8 mouse cellular contexts compared by ENCODE assay signal in genomic region chr16:31235457-31236310, GRCm38 (mm10). TPM values are rescaled to one million over a fixed set of nuclear protein-coding genes. Genes with fewer than 3 reads are reported as not detected.
DNase-seq lines count a peak whose midpoint lies in the region; ATAC-seq and TF ChIP-seq lines count a peak whose summit lies in the region.

No protein-coding gene starts in this region.

- no peak overlapping the region for H3K27ac ChIP-seq in forebrain, embryonic 11.5 days (ENCODE audit: low read depth, low read length)
- no peak overlapping the region for H3K27ac ChIP-seq in forebrain, embryonic 16.5 days (ENCODE audit: low read length)
- no peak overlapping the region for H3K27ac ChIP-seq in midbrain, postnatal 0 days (ENCODE audit: low read depth, low read length)

- ATAC-seq in forebrain, embryonic 11.5 days (replicated peaks; ENCODE audit: low FRiP score), result no peak
- no peak for ATAC-seq in forebrain, embryonic 16.5 days
- ATAC-seq in midbrain, postnatal 0 days (ENCODE audit: low FRiP score), result no peak
- ATAC-seq in frontal cortex, adult (ENCODE audit: low TSS enrichment), result no peak

- H3K4me1 ChIP-seq in forebrain, embryonic 11.5 days (replicated peaks; ENCODE audit: control insufficient read depth, insufficient read depth, low read length), result no peaks in the 10 kb centered on the region
- peaks cover 8% of the 10 kb centered on the region for H3K4me1 ChIP-seq in forebrain, embryonic 16.5 days (replicated peaks; ENCODE audit: control insufficient read depth, insufficient read depth, low read length)
- H3K4me1 ChIP-seq in midbrain, postnatal 0 days (ENCODE audit: insufficient read depth, low read length), result no peaks in the 10 kb centered on the region

- peak; percentile 57 for DNase-seq in forebrain, embryonic 11.5 days (ENCODE audit: low spot score)
- peak; percentile 93 for DNase-seq in 416B (ENCODE audit: low read depth)
- DNase-seq in c-Kit-positive CD71-negative TER-119-negative erythroid progenitor cells, embryonic 14.5 days (ENCODE audit: low read depth), result peak; percentile 63
- DNase-seq in induced T-regulatory cell, adult 2 months (ENCODE audit: low read depth), result peak; percentile 52
- peak; percentile 6 for DNase-seq in midbrain, postnatal 0 days (ENCODE audit: low spot score)
- DNase-seq in layer of hippocampus, adult 9-11 months, result no peak

- H3K4me2 ChIP-seq in forebrain, embryonic 11.5 days (ENCODE audit: low read depth, low read length, severe bottlenecking), result no peak overlapping the region
- H3K4me2 ChIP-seq in forebrain, embryonic 16.5 days (ENCODE audit: low read length), result no peak overlapping the region
- no peak overlapping the region for H3K4me2 ChIP-seq in midbrain, postnatal 0 days (ENCODE audit: low read depth, low read length, poor library complexity, severe bottlenecking)

- 37% methylated on average over 18 of the region's 18 CpGs for WGBS in forebrain, embryonic 11.5 days
- WGBS in forebrain, embryonic 16.5 days, result 37% methylated on average over 17 of the region's 18 CpGs
- WGBS in midbrain, postnatal 0 days, result 32% methylated on average over 17 of the region's 18 CpGs

- H3K27me3 ChIP-seq in forebrain, embryonic 11.5 days (ENCODE audit: control insufficient read depth, insufficient read depth, low read length), result no peaks in the 10 kb centered on the region
- H3K27me3 ChIP-seq in forebrain, embryonic 16.5 days (replicated peaks; ENCODE audit: control insufficient read depth, insufficient read depth, low read length), result no peaks in the 10 kb centered on the region
- H3K27me3 ChIP-seq in midbrain, postnatal 0 days (ENCODE audit: insufficient read depth, low read length), result no peaks in the 10 kb centered on the region

- H3K36me3 ChIP-seq in forebrain, embryonic 11.5 days (ENCODE audit: control insufficient read depth, insufficient read depth, low read length), result no peaks in the 10 kb centered on the region
- no peaks in the 10 kb centered on the region for H3K36me3 ChIP-seq in forebrain, embryonic 16.5 days (ENCODE audit: control insufficient read depth, insufficient read depth)
- no peaks in the 10 kb centered on the region for H3K36me3 ChIP-seq in midbrain, postnatal 0 days (ENCODE audit: insufficient read depth, low read length)

- no peak overlapping the region for H3K4me3 ChIP-seq in forebrain, embryonic 11.5 days (ENCODE audit: low read depth, low read length)
- H3K4me3 ChIP-seq in forebrain, embryonic 16.5 days (replicated peaks; ENCODE audit: low read length), result no peak overlapping the region
- no peak overlapping the region for H3K4me3 ChIP-seq in midbrain, postnatal 0 days (ENCODE audit: low read depth, low read length)

- no peak for TF ChIP-seq CTCF in midbrain, postnatal 0 days (IDR thresholded peaks at IDR 0.05)

- no peaks in the 10 kb centered on the region for H3K9me3 ChIP-seq in forebrain, embryonic 11.5 days (ENCODE audit: control insufficient read depth, low read length)
- H3K9me3 ChIP-seq in forebrain, embryonic 16.5 days (ENCODE audit: control insufficient read depth, low read length), result no peaks in the 10 kb centered on the region
- no peaks in the 10 kb centered on the region for H3K9me3 ChIP-seq in midbrain, postnatal 0 days (ENCODE audit: low read length)

- H3K9ac ChIP-seq in forebrain, embryonic 11.5 days (ENCODE audit: low read length), result no peak overlapping the region
- H3K9ac ChIP-seq in forebrain, embryonic 16.5 days (replicated peaks; ENCODE audit: low read depth, low read length), result no peak overlapping the region
- no peak overlapping the region for H3K9ac ChIP-seq in midbrain, postnatal 0 days (replicated peaks; ENCODE audit: low read length, poor library complexity, severe bottlenecking)

RNA-seq across cellular contexts. Expression of gene Acap2, which starts 34.6 kb away (rescaled TPM):
- 24.8 and 29.5 TPM in 2 replicates for polyA plus RNA-seq in forebrain, embryonic 11.5 days (2014; fragmentation: Nextera tagmentation; extraction: Ambion mirVana)
- polyA plus RNA-seq in forebrain, embryonic 16.5 days (2015; fragmentation: Nextera tagmentation; extraction: Ambion mirVana), result 12.7 and 15.0 TPM in 2 replicates
- total RNA-seq in midbrain, postnatal 0 days (2014; rRNA removed), result 26.7 and 39.4 TPM in 2 replicates
- 9.0 and 10.9 TPM in 2 replicates for polyA plus RNA-seq in midbrain, postnatal 0 days (2015; fragmentation: Nextera tagmentation; extraction: Ambion mirVana)

RNA-seq across cellular contexts. Expression of gene Ppp1r2, which starts 39.4 kb away (rescaled TPM):
- polyA plus RNA-seq in forebrain, embryonic 11.5 days (2014; fragmentation: Nextera tagmentation; extraction: Ambion mirVana), result 109 and 110 TPM in 2 replicates
- polyA plus RNA-seq in forebrain, embryonic 16.5 days (2015; fragmentation: Nextera tagmentation; extraction: Ambion mirVana), result 83.3 and 101 TPM in 2 replicates
- 63.2 and 73.3 TPM in 2 replicates for total RNA-seq in midbrain, postnatal 0 days (2014; rRNA removed)
- polyA plus RNA-seq in midbrain, postnatal 0 days (2015; fragmentation: Nextera tagmentation; extraction: Ambion mirVana), result 98.8 and 101 TPM in 2 replicates
